Mouse (Mus musculus) testis, postnatal 14 days (tissue): ENCODE measurements around the gene Scyl2.
"Not testable (repeated sequence)": the region's sequence is repeated elsewhere in the genome, so short reads cannot be mapped to it uniquely, and the experiment has no call there.

ENCODE experiments used
- DNase-seq: peaks from one replicate; pipeline ENCODE4 v3.0.0; 2021; ENCODE audit warnings: low spot score

Scyl2 gene

DNA sequence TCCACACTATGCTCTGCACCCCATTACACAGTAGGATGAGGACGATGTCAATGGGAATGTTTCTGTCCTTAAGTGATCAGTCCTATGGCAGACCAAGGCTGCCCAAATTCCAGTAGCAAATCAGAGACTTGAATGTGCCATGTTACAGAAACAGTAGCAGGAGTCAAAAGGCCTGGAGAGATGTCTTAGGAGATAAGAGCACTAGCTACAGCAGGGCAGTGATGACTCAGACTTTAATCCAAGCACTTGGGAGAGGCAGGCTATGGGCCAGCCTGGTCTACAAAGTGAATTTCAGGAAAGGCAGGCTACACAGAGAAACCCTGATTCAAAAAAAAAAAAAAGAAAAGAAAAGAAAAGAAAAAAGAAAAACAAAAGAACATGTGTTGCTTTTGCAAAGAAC, 6.6 kb downstream of the Scyl2 start:
- DNase-seq: no peak

DNA sequence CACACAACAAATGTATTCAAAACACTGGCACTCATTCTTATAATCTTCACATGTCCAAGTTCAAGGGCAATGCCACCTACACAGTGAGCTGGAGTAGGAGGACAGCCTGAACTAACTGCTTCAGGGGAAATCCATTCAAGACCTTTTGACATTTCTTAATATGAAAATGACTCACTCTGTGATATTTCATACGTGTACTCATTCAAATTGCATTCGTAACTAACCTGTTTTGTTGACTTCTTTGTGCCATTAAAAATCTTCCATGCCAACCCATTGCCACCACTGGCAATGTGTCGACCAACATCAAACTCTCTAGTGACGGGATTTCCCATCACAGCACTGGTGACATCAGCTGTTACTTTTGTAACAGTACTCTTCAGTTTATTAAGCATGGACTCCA, 8.0 kb downstream of the Scyl2 start:
- DNase-seq: no peak

DNA sequence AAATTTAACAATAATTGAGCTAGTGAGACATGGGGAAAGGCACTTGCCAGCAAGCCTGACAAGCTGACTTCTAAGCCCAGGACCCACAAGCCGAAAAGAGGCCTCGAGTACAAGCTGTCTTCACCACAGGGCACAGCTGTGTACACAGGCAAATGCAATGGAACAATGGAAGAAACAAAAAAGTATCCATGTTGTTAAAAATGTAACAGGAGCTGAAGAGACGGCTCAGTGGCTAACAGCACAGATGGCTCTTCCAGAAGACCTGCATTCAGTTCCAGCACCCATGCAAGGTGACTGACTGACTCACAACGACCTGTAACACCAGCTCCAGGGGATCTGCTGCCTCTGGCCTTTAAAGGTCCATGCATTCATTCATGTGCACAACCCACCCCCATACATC, 9.5 kb downstream of the Scyl2 start:
- peak; percentile 50 for DNase-seq

DNA sequence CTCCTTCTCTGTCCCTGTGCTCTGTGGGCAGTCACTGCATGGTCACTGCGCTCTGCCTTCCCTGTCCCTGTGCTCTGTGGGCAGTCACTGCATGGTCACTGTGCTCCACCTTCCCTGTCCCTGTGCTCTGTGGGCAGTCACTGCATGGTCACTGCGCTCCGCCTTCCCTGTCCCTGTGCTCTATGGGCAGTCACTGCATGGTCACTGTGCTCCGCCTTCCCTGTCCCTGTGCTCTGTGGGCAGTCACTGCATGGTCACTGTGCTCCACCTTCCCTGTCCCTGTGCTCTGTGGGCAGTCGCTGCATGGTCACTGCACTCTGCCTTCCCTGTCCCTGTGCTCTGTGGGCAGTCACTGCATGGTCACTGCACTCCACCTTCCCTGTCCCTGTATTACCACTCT, 15.7 kb downstream of the Scyl2 start:
- not testable (repeated sequence) for DNase-seq

DNA sequence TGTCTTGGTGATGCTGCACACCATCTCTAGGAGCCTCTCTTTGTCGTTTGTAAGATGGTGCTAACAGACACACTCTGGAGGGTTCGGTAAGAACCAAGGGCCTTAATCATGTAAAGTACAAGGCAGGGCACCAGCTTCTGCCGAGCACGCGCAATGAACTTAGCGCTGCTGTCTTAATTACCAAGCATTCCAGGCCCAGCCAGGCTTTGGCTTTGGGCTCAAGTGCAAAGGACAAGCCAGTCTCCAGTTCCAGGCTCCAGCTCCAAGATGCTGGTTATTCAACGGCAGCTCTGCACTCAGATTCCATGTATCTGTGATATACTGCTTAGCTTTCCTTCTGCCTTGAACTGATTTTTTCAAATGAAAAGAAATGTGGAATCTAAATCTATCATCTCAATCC, 18.5 kb downstream of the Scyl2 start:
- DNase-seq: no peak

DNA sequence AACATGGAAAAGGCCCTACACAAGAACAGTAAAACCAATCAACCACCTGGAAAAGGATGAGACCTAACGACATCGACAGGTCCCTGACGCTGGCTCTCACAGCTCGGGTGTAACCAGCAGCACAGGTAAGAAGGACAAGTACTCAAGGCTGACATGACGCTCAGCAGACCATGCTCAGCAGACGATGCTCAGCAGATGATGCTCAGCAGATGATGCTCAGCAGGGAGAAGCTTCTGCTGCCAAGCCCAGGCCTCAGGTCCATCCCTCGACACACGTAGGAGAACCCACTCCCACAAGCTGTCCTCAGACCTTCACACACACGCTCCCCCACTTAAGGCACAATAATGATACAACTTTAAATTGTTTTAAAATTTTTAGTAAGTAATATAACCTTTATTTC, 20.4 kb downstream of the Scyl2 start:
- no peak for DNase-seq

DNA sequence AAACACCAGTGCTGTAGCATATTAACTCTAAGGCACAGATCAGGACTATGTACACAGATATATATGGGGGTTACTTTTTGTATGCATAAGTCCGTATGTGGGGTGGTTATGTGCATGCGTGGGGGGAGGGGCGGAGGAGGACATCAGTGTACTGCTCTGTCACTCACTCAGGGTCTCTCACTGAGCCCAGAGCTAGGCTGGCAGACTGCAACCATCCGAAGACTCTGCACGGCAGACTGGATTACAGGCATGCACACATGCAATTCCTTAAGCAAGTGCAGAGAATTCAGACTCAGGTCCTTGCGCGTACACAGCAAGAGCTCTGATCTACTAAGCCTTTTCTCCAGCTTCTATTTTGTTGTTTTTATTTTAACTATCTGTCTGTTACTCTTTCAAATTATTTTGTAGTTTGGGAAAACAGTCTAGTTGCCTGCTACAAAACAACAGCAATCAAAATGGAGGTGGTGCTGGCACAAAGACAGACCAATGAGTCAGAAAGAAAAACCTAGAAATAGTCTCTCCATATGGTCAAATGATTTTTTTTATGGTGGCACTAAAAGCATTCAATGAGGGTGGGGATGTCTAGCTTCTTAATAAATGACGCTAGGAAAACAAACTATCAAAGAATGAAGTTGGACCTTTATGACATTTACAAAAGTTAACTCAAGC, 21.0 kb downstream of the Scyl2 start:
- DNase-seq: no peak

DNA sequence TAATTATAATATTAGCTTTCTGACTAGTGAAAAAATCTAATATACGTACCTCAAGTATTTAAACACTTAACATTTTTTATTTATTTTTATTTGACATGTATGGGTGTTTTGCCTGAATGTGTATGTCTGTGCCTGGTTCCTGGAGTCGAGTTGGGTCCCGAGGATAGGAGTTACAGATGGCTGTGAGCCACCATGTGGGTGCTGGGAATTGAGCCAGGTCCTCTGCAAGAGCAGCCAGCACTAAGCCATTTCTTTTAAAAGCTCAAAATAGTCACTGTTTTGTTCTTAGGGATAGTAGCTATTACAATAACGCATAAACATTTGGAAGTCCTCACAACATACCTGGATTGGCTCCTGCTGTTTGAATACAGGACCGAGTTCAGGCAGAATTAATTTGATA, 29.7 kb downstream of the Scyl2 start:
- DNase-seq: no peak

DNA sequence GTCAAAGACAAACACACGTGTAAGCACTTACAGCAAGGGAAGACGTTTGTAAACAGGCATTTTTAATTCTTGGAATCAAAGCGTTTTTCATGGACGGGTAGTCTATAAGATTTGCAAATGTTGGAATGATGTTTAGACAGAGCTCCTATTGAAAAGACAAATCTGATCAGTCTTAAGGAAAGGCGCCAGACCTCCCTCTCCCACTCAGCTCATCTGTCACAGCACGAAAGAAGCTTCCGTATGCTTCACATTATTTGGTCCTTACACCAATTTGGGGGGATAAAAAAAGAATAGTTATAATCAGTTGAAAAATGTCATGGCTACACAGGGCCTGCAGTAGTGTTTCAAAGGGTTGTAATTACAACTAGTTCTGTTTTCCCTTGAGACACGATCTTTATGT, 33.2 kb downstream of the Scyl2 start:
- no peak for DNase-seq

DNA sequence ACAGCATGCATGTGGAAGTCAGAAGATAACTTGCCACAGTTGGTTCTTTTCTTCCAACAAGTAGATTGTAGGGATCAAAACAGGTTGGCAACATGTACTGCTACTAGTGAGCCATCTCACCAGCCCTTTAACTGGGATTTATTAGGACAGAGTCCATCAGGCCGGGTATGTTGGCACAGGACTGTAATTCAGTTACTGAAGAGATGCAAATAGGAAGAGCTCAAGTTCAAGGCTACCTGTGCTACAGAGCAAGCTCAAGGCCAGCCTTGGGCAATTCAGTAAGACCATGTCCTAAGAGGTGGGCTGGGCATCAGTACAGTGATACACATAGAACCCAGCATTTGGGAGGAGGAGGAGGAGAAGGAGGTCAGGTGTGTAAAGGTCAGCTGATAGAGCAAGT, 34.4 kb downstream of the Scyl2 start:
- DNase-seq: no peak

DNA sequence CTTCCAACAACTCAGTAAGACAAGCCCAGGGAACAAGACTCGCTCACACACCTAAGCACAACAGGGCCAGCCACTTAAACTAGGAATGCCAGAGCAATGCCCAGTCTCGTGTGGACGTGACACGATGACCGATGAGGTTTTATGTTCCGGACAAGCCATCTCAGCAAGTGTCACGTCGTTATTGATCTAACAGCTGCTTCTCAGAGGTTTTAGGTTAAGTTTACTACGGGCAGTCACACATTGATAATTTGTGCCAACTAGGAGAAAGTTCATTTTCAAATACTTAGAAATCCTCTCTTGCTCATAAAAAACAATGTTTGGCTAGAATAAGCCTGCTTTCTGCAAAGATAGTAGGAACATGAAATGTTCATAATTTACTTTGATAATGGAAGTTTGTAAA, 39.2 kb downstream of the Scyl2 start:
- no peak for DNase-seq

DNA sequence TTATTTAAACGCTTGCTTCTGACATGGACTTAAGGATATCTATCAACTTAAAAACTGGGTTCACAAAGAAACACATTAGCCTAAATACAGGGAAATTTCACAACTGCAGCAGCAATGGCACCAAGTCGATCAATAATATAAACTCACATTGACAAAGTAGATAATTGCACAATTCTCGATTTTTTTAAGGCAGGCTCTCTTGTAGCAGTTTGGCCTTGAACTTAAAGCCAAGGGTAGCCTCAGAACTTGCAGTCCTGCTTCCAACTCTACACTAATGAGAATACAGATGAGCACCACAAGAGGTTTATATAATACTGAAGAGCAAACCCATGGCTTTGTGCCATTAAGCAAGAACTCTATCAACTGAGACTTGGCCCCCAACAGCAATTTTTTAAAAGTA, 49.1 kb downstream of the Scyl2 start:
- DNase-seq: no peak

DNA sequence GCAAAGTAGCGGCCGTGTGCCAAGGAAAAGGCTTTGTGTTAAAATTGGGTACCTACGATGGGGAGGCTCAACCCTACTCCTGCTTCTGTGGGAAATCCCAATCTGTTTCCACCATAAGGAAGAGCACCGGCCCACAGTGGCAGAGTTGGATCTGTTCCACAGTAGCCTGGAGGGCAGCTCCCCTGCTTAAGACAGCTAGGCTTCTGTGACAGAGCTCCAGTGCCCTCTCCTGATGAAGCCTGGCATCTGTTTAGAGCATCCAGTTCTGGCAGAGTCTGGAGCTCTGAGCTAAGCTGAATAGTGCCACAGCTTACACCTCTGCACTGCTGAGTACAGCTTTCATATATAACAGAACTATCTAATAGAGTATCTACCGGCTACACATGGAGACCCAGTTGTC, 51.1 kb downstream of the Scyl2 start:
- DNase-seq: no peak

DNA sequence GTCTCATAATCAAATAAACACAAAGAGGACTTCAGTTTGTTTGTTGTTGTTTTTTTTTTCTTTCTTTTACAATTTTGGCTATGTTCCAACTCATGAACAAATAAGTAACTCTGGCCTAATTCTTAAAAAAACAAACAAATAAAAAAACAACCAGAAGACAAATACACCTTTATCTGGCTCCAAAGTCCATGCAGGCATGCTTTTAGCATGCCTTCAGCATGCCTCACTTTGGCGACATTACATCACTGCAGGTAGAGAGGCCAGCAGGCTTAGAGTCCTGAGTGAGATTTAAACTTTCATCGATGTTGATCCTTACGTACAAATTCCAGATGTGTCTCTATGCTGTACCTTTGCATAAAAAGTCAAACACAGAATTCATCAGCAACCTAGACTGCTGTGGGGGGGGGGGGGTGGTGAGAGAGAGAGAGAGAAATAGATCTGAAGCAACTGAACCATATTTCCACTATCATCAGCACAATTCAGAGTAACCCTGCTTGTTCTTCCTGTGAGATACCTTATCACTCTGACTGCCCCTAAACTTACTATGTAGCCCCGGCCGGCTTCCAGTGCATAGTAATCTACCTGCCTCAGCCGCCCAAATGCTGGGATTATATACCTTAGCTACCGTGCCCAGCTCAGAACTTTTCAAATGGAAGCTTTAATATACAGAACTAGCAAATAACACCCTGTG, 52.2 kb downstream of the Scyl2 start:
- DNase-seq: no peak

DNA sequence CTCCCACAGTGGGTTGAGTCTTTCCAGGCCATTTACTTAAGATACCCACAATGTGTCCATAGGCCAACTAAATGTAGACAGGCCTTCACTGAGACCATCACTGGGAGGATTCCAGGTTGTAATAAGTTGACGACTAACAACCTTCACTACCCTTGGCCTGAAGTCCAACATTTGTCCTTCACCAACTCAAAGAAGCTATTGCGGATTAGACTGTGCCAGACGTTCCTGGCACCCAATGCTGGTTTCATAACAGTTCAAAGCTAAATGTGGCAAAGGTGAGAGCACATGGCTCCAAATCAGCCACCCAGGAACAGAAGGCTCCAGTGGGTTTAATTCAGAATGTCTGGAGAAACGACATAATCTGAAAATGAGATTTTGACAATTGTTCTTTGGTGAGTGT, 53.0 kb downstream of the Scyl2 start:
- no peak for DNase-seq

DNA sequence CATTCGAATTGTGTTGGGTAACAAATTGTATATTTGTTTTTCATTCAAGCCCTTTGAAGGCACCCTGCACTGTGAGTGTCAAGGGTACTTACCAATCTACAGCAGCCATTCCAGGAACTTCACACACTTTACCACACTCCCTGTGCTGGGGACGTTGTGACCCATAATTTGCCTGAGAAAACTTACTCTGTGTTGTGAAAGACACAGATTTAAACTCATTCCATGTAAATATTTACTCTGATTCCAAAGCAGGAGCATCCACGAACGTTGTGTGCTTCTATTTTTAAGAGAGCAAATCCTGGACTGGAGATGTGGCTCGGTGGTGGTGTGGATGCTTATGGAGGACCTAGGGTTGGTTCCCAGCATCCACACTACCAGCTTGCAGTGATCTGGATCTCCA, 54.3 kb downstream of the Scyl2 start:
- no peak for DNase-seq

DNA sequence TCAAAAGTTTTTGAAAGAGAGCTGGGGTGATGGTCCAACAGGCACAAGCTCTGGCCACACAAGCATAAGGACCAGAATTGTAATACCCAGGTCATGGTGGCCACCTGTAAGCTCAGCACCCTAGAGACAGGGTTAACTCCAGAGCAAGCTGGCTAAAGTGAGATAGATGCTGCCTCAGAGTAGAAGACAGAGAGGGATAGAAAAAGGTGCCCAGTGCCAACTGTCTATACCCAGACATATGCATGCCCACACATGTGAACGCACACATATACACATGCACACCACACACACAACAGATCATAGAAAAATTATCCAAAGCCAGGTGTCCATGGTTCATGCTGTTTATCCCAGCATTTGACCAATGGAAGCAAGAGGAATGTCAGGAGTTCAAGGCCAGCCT, 55.5 kb downstream of the Scyl2 start:
- no peak for DNase-seq

DNA sequence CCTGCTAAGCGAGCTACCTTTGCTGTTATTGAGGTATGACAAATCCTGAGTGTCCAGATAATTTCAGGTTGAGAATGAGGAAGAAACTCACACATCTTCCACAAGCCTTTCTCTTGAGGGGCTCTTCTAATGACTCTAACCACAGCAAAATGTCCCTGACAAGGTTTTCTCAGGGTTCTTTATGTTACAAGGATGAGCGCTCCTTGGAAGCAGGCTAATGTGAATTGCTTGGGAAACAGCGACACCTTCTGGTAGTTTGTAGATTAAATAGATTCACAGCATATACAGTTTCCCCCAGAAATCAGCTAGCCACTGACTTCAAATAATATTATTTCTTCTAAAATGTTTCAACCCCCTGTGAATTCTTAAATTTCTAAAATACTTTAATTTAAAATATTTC, 56.0 kb downstream of the Scyl2 start:
- no peak for DNase-seq

DNA sequence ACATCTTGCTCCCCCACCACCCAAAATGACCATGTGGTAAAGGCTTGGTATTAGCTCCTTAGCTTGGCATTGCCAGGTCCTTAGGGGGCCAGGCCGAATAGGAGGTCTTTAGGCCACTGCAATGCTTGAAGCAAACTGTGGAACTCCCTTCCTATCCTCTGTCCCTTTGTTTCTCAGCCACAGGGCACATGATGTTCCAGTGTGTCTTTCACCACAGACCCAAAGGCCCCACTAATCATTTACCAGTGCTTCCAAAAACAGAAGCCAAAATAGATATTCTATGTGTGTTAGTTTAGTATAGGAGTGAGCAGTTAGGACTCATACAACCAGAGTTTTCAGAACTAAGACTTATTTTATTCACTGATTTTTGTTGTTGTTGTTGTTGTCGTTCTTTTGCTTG, 59.4 kb downstream of the Scyl2 start:
- no peak for DNase-seq

DNA sequence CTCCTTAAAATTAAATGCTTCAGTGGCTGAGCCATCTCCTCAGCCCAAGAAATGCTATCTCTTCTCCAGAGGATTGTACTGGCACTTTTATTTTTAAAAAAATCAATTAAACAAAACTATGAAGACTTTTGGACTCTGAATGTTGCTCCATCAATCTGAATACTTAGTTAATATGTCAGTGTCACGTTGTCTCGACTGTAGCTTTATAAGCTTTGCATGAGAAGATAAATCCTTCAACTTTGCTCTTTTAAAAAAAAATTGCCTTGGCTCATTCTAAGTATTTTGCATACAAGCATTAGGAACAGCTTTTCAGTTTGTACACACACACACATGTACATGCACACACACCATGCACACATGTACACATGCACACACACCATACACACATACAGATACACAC, 61.9 kb downstream of the Scyl2 start:
- no peak for DNase-seq

DNA sequence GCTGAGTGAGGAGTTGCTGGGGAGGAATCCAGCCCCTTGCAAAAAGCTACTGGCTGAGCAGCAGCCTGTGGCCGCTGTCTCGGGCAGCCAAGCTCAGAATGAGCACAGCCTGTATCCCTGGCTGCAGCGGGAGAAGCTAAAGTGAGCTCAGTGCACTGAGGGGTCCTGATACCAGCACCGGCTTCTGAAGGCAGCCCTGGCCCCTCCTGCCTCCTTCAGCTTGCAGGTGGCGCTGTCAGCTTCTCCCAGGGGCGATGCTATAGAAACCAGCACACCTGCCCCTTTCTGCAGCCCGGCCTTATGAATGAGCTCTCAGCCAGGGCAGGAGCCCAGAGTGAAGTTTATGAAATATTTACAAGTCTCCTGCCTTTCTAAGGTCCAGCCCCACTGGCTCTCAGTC, 65.0 kb downstream of the Scyl2 start, which contains the start of gene Slc17a8:
Slc17a8 (minus strand) TSS at position 125 of the 400 bp plus-strand sequence.
- peak; percentile 12 for DNase-seq

DNA sequence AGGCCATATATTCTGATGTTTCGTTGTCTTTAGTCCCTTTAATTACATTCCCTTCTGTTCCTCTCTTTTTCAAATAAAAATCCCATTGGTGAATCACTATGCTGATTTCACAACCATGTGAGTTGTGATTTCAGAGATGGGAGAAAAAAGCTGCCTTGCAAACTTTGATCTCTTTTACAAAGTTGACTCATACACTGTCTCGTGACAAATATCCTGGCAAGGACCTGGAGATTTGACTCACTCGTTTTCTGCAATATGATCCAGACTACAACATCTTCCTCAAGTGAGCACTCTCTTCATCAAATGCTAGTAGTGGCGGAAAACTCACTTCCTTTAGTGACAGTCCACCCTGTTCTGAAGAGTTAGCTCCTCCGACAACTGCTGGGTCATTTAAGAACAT, 86.8 kb downstream of the Scyl2 start:
- no peak for DNase-seq

DNA sequence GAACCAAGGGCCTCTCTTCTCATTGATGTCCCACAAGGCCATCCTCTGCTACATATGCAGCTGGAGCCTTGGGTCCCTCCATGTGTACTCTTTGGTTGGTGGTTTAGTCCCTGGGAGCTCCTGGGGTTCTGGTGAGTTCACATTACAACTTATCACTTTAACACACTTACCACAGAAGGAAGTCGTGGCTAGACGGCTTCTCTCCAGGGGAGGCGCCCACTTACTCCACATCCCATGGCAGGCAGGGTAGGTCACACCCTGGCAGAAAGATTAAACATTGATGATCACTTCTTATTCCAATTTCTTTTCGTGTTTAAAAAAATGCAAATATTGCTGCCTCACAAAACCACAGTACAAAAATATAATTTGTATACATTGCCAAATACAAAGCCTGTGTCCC, 88.8 kb downstream of the Scyl2 start:
- DNase-seq: no peak

DNA sequence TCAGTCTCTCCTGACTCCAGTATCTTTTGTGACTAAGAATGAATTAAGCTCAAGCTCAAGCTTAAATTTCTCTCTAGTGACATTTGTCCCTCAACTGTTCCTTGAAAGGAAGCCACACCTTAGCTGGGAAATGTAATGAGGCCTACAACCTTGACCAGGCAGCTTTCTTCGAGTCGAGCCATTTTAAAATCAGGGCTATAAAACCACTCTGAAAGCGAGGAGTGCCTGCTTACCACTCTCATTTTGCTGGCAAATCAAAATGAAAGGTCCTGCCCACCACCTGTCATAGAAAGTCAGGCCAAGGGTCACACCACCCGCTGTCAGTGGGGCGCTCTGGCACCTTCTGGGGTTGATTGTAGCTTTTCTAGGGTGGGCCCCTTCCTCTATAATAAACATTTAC, 90.2 kb downstream of the Scyl2 start:
- DNase-seq: no peak
